Comparison of ENCODE assay signal across 8 mouse cellular contexts in genomic region chr5:124353726-124354547, GRCm38 (mm10). TPM values are rescaled to one million over a fixed set of nuclear protein-coding genes. Genes with fewer than 3 reads are reported as not detected.
A peak's percentile ranks its signal among the peaks of the same experiment; 100 is the strongest.
DNase-seq lines count a peak whose midpoint lies in the region; ATAC-seq and TF ChIP-seq lines count a peak whose summit lies in the region.

No protein-coding gene starts in this region.

- ATAC-seq in intestine, embryonic 16.5 days, result peak; percentile 22
- ATAC-seq in neural tube, embryonic 14.5 days (ENCODE audit: low read depth), result no peak

- H3K4me3 ChIP-seq in layer of hippocampus, adult 2 months, result peak overlapping the region; percentile 59
- H3K4me3 ChIP-seq in intestine, embryonic 16.5 days (ENCODE audit: low read length), result peak overlapping the region; percentile 90
- peak overlapping the region; percentile 87 for H3K4me3 ChIP-seq in neural tube, embryonic 14.5 days (ENCODE audit: low read depth, low read length)

- TF ChIP-seq CTCF in layer of hippocampus, adult 2 months (conservative IDR thresholded peaks at IDR 0.05), result peak; percentile 72

- 0% methylated on average over 67 of the region's 132 CpGs for WGBS in intestine, embryonic 16.5 days
- WGBS in neural tube, embryonic 14.5 days, result under 1% methylated on average over 80 of the region's 132 CpGs

- peak overlapping the region; percentile 93 for H3K27ac ChIP-seq in layer of hippocampus, adult 2 months
- peak overlapping the region; percentile 96 for H3K27ac ChIP-seq in intestine, embryonic 16.5 days (ENCODE audit: low read length)
- peak overlapping the region; percentile 94 for H3K27ac ChIP-seq in neural tube, embryonic 14.5 days (ENCODE audit: low read depth, low read length)

- no peaks in the 10 kb centered on the region for H3K9me3 ChIP-seq in intestine, embryonic 16.5 days (ENCODE audit: control insufficient read depth, low read length)
- no peaks in the 10 kb centered on the region for H3K9me3 ChIP-seq in neural tube, embryonic 14.5 days (ENCODE audit: control insufficient read depth, low read length)

- peaks cover 6% of the 10 kb centered on the region; the same call in 1 of the 2 replicates for H3K36me3 ChIP-seq in intestine, embryonic 16.5 days (ENCODE audit: control insufficient read depth, insufficient read depth, low read length)
- H3K36me3 ChIP-seq in neural tube, embryonic 14.5 days (ENCODE audit: control insufficient read depth, insufficient read depth, low read length), result peaks cover 7% of the 10 kb centered on the region; the same call in 1 of the 2 replicates

- peak in 1 of 2 experiments; percentile 46 for DNase-seq in layer of hippocampus, adult 2 months (ENCODE audit: low spot score in 2 of 2)
- no peak for DNase-seq in layer of hippocampus, adult 8-10 months (ENCODE audit: low spot score in 2 of 2)
- peak; percentile 52 to 62 for DNase-seq in cerebellum, postnatal 36 days
- peak; percentile 61 for DNase-seq in gastrocnemius, postnatal 25 days
- DNase-seq in lung, adult 18-20 months, result peak; percentile 59 to 64
- peak; percentile 76 for DNase-seq in thymus, postnatal 0 days (ENCODE audit: low spot score)

- H3K27me3 ChIP-seq in intestine, embryonic 16.5 days (replicated peaks; ENCODE audit: control insufficient read depth, insufficient read depth, low read length), result no peaks in the 10 kb centered on the region
- no peaks in the 10 kb centered on the region for H3K27me3 ChIP-seq in neural tube, embryonic 14.5 days (ENCODE audit: control insufficient read depth, insufficient read depth, low read length)

- H3K4me2 ChIP-seq in intestine, embryonic 16.5 days (ENCODE audit: low read depth, low read length), result peak overlapping the region; percentile 96
- H3K4me2 ChIP-seq in neural tube, embryonic 14.5 days (ENCODE audit: low read depth, low read length), result peak overlapping the region; percentile 97

- peak overlapping the region; percentile 99 for H3K9ac ChIP-seq in intestine, embryonic 16.5 days (ENCODE audit: low read depth, low read length)
- H3K9ac ChIP-seq in neural tube, embryonic 14.5 days (replicated peaks; ENCODE audit: low read depth, low read length), result peak overlapping the region; percentile 97

- peaks cover 20% of the 10 kb centered on the region for H3K4me1 ChIP-seq in intestine, embryonic 16.5 days (ENCODE audit: control insufficient read depth, insufficient read depth, low read length)
- peaks cover 25% of the 10 kb centered on the region for H3K4me1 ChIP-seq in neural tube, embryonic 14.5 days (ENCODE audit: control insufficient read depth, insufficient read depth, low read length)

RNA-seq across cellular contexts. Expression of gene Cdk2ap1, which starts 8.9 kb away (rescaled TPM):
- 10 to 100 TPM; 83.6 TPM for total RNA-seq in layer of hippocampus, adult 2 months (2021)
- total RNA-seq in layer of hippocampus, adult 8-10 months (2022), result 100 to 1,000 TPM in 2 of 4 experiments, 10 to 100 TPM in 2; 92.2 to 111 (median 102) TPM
- 100 to 1,000 TPM; 113 to 116 TPM for total RNA-seq in gastrocnemius, postnatal 25 days (2021)
- polyA plus RNA-seq in intestine, embryonic 16.5 days (2015; fragmentation: Nextera tagmentation; extraction: Ambion mirVana), result 17.8 and 21.1 TPM in 2 replicates
- polyA plus RNA-seq in neural tube, embryonic 14.5 days (2014; fragmentation: Nextera tagmentation; extraction: Ambion mirVana), result 68.5 and 72.5 TPM in 2 replicates
- 86.3 and 118 TPM in 2 replicates for polyA plus RNA-seq in thymus, postnatal 0 days (2015; fragmentation: Nextera tagmentation; extraction: Ambion mirVana)

RNA-seq across cellular contexts. Expression of gene 2810006K23Rik, which starts 26.0 kb away (rescaled TPM):
- 10 to 100 TPM; 14.5 to 15.4 TPM for total RNA-seq in layer of hippocampus, adult 2 months (2021)
- 10 to 100 TPM; 12.3 to 17.1 (median 14.6) TPM for total RNA-seq in layer of hippocampus, adult 8-10 months (2022)
- 1 to 10 TPM; 5.2 to 7.4 TPM for total RNA-seq in gastrocnemius, postnatal 25 days (2021)
- 13.6 and 14.9 TPM in 2 replicates for polyA plus RNA-seq in intestine, embryonic 16.5 days (2015; fragmentation: Nextera tagmentation; extraction: Ambion mirVana)
- 8.2 and 12.7 TPM in 2 replicates for polyA plus RNA-seq in neural tube, embryonic 14.5 days (2014; fragmentation: Nextera tagmentation; extraction: Ambion mirVana)
- 11.0 and 11.9 TPM in 2 replicates for polyA plus RNA-seq in thymus, postnatal 0 days (2015; fragmentation: Nextera tagmentation; extraction: Ambion mirVana)

RNA-seq across cellular contexts. Expression of gene Mphosph9, which starts 26.2 kb away (rescaled TPM):
- 10 to 100 TPM; 18.9 to 19.3 TPM for total RNA-seq in layer of hippocampus, adult 2 months (2021)
- 10 to 100 TPM; 17.5 to 26.2 (median 24.9) TPM for total RNA-seq in layer of hippocampus, adult 8-10 months (2022)
- total RNA-seq in gastrocnemius, postnatal 25 days (2021), result 1 to 10 TPM; 2.5 to 2.8 TPM
- polyA plus RNA-seq in intestine, embryonic 16.5 days (2015; fragmentation: Nextera tagmentation; extraction: Ambion mirVana), result 5.6 and 6.6 TPM in 2 replicates
- 15.8 and 18.8 TPM in 2 replicates for polyA plus RNA-seq in neural tube, embryonic 14.5 days (2014; fragmentation: Nextera tagmentation; extraction: Ambion mirVana)
- 16.7 and 21.2 TPM in 2 replicates for polyA plus RNA-seq in thymus, postnatal 0 days (2015; fragmentation: Nextera tagmentation; extraction: Ambion mirVana)

Comparison
In these comparisons a context has a peak if more than half of its experiments do, and no peak if none do; other contexts are left out.
1. DNase-seq: peak in cerebellum, postnatal 36 days (2 of 2), gastrocnemius, postnatal 25 days (single experiment), lung, adult 18-20 months (2 of 2) and thymus, postnatal 0 days (single experiment); none in layer of hippocampus, adult 8-10 months (0 of 2).
2. RNA of gene Mphosph9, which starts 26.2 kb away (total RNA-seq): 17.5 to 26.2 TPM in layer of hippocampus, adult 8-10 months and 18.9 to 19.3 TPM in layer of hippocampus, adult 2 months; 2.5 to 2.8 TPM in gastrocnemius, postnatal 25 days; every median in the first group is over 4 times any median in the second.
3. Peak in every context shown above with its lines, with median percentiles within 50 percentile points of each other: H3K27ac ChIP-seq and H3K4me3 ChIP-seq.